Mouse (Mus musculus): ENCODE measurements at regions not wholly inside any gene's neighbourhood (a gene's known extent, or its start where the extent isn't known, plus 50 kb on each side); places are given as distances from the start of the nearest gene placed in this dataset.

DNA sequence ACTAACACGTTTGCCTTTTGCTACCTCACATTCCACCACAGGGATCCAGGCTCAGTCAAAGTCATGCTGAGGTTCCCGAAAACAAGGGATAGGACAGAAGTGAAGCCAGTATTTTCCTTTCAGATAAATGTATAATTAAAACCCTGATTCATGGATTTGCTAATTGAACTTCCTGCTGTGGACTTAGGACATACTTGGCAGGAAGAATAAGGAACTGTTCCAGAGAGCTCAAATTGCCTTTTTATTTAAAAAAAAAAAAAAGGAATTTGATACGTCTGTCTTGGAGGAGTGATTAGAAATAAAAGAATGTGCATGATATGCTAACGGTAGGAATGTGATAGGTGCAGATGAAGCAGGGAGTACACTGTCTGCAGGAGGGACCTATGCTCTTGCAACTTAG lies 181.7 kb downstream of the Rps29 start:
- Histone ChIP-seq H3K4me2 (ENCODE audit: low read depth, low read length) (no peak overlapping the region), H3K36me3 (ENCODE audit: control insufficient read depth, insufficient read depth, low read length) (no peaks in the 10 kb centered on the region), H3K9ac (ENCODE audit: low read depth, low read length) (no peak overlapping the region), H3K4me1 (ENCODE audit: control insufficient read depth, insufficient read depth, low read length) (0 out of 2 replicates have a peak, but pooled peaks cover 3% of the 10 kb centered on the region), H3K27ac (replicated peaks; ENCODE audit: low read depth, low read length) (no peak overlapping the region), H3K9me3 (ENCODE audit: control insufficient read depth, low read length) (no peaks in the 10 kb centered on the region), H3K27me3 (replicated peaks; ENCODE audit: control insufficient read depth, insufficient read depth, low read length) (no peaks in the 10 kb centered on the region), H3K4me3 (ENCODE audit: low read depth, low read length) (no peak overlapping the region)
- DNase-seq (ENCODE audit: low spot score) (peak; percentile 10), ATAC-seq (ENCODE audit: low read depth) (peak; percentile 62; the same call in 1 of the 2 replicates)
- 38% methylated on average over 4 of the region's 4 CpGs for WGBS

DNA sequence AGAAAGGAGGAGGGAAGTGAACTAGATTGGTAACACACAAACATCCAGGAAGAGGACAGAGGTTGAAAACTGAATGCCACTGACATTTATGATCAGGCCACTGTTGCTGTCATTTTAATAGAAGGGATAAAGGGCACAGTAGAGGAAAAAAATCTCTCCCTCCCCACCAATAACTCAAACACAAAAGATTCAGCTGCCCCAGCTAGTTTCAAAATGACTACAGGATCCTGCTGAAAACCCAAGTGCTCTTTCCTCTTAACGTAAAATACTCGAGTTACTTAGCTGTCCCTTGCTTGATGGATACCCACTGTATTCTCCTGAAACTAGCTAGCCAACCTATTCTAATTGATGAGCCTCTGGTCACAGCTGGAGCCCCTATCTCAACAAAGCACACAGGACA lies 211.7 kb downstream of the Rps29 start:
- DNase-seq (ENCODE audit: low spot score) (no peak), ATAC-seq (ENCODE audit: low read depth) (no peak)
- Histone ChIP-seq H3K27me3 (replicated peaks; ENCODE audit: control insufficient read depth, insufficient read depth, low read length) (no peaks in the 10 kb centered on the region), H3K9ac (ENCODE audit: low read depth, low read length) (no peak overlapping the region), H3K27ac (replicated peaks; ENCODE audit: low read depth, low read length) (no peak overlapping the region), H3K4me3 (ENCODE audit: low read depth, low read length) (no peak overlapping the region), H3K9me3 (ENCODE audit: control insufficient read depth, low read length) (no peaks in the 10 kb centered on the region), H3K36me3 (ENCODE audit: control insufficient read depth, insufficient read depth, low read length) (no peaks in the 10 kb centered on the region), H3K4me1 (ENCODE audit: control insufficient read depth, insufficient read depth, low read length) (no peaks in the 10 kb centered on the region), H3K4me2 (ENCODE audit: low read depth, low read length) (no peak overlapping the region)
- 83% methylated on average over 2 of the region's 2 CpGs for WGBS

DNA sequence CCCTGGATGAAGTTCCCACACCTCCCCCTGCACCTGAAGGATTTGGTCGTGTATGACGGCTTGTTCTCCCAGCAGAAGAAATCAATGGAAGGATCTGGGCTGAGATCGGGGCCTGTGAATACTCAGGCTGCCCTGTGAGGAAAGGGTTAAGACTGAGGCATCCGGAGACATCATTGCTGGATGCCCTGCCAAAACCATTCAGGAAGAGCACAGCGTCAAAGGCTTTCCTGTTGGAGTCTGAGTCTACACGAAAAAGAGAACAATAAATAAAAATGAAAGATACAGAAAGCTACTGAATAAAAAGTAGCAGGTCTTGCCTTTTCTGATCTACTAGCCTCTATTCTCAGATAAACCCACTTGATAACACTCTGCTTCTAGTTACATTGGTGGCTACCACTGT lies 248.4 kb downstream of the Rps29 start:
- no peaks in the 10 kb centered on the region for H3K27me3 ChIP-seq (replicated peaks; ENCODE audit: control insufficient read depth, insufficient read depth, low read length)
- no peak for ATAC-seq (ENCODE audit: low read depth)
- DNase-seq (ENCODE audit: low spot score): peak; percentile 45
- H3K9ac ChIP-seq (ENCODE audit: low read depth, low read length): no peak overlapping the region
- H3K36me3 ChIP-seq (ENCODE audit: control insufficient read depth, insufficient read depth, low read length): no peaks in the 10 kb centered on the region
- no peak overlapping the region for H3K27ac ChIP-seq (replicated peaks; ENCODE audit: low read depth, low read length)
- no peaks in the 10 kb centered on the region for H3K9me3 ChIP-seq (ENCODE audit: control insufficient read depth, low read length)
- WGBS: 19% methylated on average over 6 of the region's 6 CpGs
- H3K4me3 ChIP-seq (ENCODE audit: low read depth, low read length): no peak overlapping the region
- H3K4me1 ChIP-seq (ENCODE audit: control insufficient read depth, insufficient read depth, low read length): no peaks in the 10 kb centered on the region
- H3K4me2 ChIP-seq (ENCODE audit: low read depth, low read length): no peak overlapping the region

DNA sequence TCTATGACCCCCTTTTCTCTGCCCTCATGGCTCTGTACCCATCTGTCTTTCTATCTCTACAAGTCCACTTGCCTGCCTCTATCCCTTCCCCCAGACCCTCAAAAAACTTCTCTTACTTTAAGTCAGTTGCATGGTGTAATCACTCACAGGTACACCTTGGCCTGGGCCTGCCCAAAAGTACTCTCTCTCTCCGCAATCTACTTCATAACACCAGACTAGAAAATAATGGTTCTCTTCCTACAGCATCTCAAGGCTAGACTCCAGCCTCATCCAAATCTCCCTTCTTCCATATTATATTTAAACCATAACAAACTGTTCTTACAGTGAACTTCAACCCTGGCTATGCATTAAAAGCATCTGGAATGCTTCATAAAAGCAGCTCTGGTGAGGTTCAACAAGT lies 254.2 kb downstream of the Rps29 start:
- no peaks in the 10 kb centered on the region for H3K4me1 ChIP-seq (ENCODE audit: control insufficient read depth, insufficient read depth, low read length)
- no peak overlapping the region for H3K9ac ChIP-seq (ENCODE audit: low read depth, low read length)
- no peak overlapping the region for H3K4me3 ChIP-seq (ENCODE audit: low read depth, low read length)
- no peaks in the 10 kb centered on the region for H3K36me3 ChIP-seq (ENCODE audit: control insufficient read depth, insufficient read depth, low read length)
- no peaks in the 10 kb centered on the region for H3K9me3 ChIP-seq (ENCODE audit: control insufficient read depth, low read length)
- 88% methylated on average over 1 of the region's 1 CpGs for WGBS
- no peaks in the 10 kb centered on the region for H3K27me3 ChIP-seq (replicated peaks; ENCODE audit: control insufficient read depth, insufficient read depth, low read length)
- no peak overlapping the region for H3K4me2 ChIP-seq (ENCODE audit: low read depth, low read length)
- no peak overlapping the region for H3K27ac ChIP-seq (replicated peaks; ENCODE audit: low read depth, low read length)
- ATAC-seq (ENCODE audit: low read depth) (no peak), DNase-seq (ENCODE audit: low spot score) (no peak)

DNA sequence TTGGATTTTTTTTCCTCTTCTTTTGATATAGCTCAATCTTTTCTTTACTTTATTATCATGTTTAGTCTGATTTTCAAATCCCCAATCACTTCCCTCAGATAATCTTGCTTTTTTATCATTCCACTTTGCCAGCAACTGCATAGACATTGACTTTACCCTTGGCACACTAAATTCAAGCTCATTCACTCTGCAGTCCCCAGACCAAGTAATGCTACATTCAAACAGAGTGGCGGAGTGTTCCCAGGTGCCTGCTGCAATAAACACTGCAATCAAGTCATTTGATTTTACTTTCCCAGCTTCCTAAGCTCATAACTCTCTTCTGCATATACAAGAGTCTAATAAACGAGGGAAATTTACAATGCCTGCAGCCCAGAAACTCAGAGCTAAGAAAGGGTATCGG lies 269.8 kb downstream of the Rps29 start:
- DNase-seq (ENCODE audit: low spot score): no peak
- Histone ChIP-seq H3K9me3 (ENCODE audit: control insufficient read depth, low read length) (no peaks in the 10 kb centered on the region), H3K4me3 (ENCODE audit: low read depth, low read length) (no peak overlapping the region), H3K9ac (ENCODE audit: low read depth, low read length) (no peak overlapping the region), H3K27me3 (replicated peaks; ENCODE audit: control insufficient read depth, insufficient read depth, low read length) (no peaks in the 10 kb centered on the region), H3K27ac (replicated peaks; ENCODE audit: low read depth, low read length) (no peak overlapping the region), H3K4me1 (ENCODE audit: control insufficient read depth, insufficient read depth, low read length) (no peaks in the 10 kb centered on the region), H3K4me2 (ENCODE audit: low read depth, low read length) (no peak overlapping the region), H3K36me3 (ENCODE audit: control insufficient read depth, insufficient read depth, low read length) (no peaks in the 10 kb centered on the region)
- 74% methylated on average over 3 of the region's 3 CpGs for WGBS
- ATAC-seq (ENCODE audit: low read depth): no peak

DNA sequence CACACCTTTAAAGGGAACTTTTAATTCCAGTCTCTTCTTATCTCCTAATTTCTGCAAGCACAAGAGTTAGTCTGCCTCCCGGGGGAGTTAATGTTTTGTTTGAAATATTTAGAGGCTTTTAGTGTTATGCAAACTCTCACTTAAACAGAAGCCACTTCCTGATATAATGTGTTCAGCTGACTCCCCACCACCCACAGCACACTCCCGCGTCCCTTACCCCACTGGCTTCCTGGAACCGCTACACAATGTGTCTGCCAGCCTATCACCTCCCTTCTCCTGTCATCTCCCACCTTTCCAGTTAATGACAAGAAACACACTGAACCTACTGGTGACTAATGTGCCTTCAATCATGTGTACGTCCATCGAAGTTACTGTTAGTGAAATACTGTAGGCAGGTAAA lies 276.5 kb downstream of the Rps29 start:
- Histone ChIP-seq H3K4me1 (ENCODE audit: control insufficient read depth, insufficient read depth, low read length) (no peaks in the 10 kb centered on the region), H3K9me3 (ENCODE audit: control insufficient read depth, low read length) (no peaks in the 10 kb centered on the region), H3K27me3 (replicated peaks; ENCODE audit: control insufficient read depth, insufficient read depth, low read length) (no peaks in the 10 kb centered on the region), H3K27ac (replicated peaks; ENCODE audit: low read depth, low read length) (no peak overlapping the region), H3K9ac (ENCODE audit: low read depth, low read length) (no peak overlapping the region), H3K4me3 (ENCODE audit: low read depth, low read length) (no peak overlapping the region), H3K4me2 (ENCODE audit: low read depth, low read length) (no peak overlapping the region), H3K36me3 (ENCODE audit: control insufficient read depth, insufficient read depth, low read length) (no peaks in the 10 kb centered on the region)
- ATAC-seq (ENCODE audit: low read depth) (no peak), DNase-seq (ENCODE audit: low spot score) (no peak)
- WGBS: 78% methylated on average over 6 of the region's 6 CpGs

DNA sequence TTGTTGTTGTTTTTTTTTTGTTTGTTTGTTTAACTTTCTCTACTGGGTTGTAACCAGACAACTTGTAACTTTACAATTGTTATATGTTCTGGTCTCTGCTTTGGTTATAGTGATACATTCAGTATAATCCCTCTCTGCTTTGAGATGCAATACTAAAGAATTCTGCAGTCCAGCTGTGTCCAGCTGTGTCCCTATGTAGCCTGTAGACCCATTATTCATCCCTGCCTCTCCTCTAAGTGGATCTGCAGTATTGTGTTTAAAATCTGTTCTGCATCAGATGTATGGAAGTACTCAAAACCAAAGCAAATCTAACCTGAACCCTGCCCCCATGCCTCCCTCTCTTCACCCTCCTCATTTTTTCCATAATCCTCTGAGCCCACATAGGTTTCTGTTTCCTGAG lies 279.6 kb downstream of the Rps29 start:
- DNase-seq (ENCODE audit: low spot score) (no peak), ATAC-seq (ENCODE audit: low read depth) (no peak)
- no peaks in the 10 kb centered on the region for H3K4me1 ChIP-seq (ENCODE audit: control insufficient read depth, insufficient read depth, low read length)
- no peaks in the 10 kb centered on the region for H3K27me3 ChIP-seq (replicated peaks; ENCODE audit: control insufficient read depth, insufficient read depth, low read length)
- H3K4me3 ChIP-seq (ENCODE audit: low read depth, low read length): no peak overlapping the region
- no peaks in the 10 kb centered on the region for H3K9me3 ChIP-seq (ENCODE audit: control insufficient read depth, low read length)
- H3K36me3 ChIP-seq (ENCODE audit: control insufficient read depth, insufficient read depth, low read length): no peaks in the 10 kb centered on the region
- H3K27ac ChIP-seq (replicated peaks; ENCODE audit: low read depth, low read length): no peak overlapping the region
- H3K9ac ChIP-seq (ENCODE audit: low read depth, low read length): no peak overlapping the region
- no peak overlapping the region for H3K4me2 ChIP-seq (ENCODE audit: low read depth, low read length)

DNA sequence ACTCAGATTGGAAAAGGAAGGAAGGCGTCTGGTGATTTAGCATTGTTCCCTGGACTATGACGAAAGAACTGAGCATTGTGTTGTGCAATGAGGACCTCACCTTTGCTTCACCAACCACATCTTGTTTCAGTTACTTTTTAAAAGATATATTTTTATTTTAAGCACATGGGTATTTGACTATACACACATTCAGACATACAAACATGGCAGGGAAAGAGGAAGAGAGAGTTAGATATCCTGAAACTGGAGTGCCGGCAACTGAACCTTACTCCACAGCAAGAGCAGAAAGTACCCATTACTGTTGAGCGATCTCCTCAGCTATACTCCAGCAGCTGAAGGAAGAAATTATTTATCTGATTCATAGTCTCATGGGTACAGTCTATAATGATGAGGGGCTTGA lies 287.7 kb downstream of the Rps29 start:
- H3K9me3 ChIP-seq (ENCODE audit: control insufficient read depth, low read length): no peaks in the 10 kb centered on the region
- no peak overlapping the region for H3K9ac ChIP-seq (ENCODE audit: low read depth, low read length)
- no peaks in the 10 kb centered on the region for H3K36me3 ChIP-seq (ENCODE audit: control insufficient read depth, insufficient read depth, low read length)
- H3K4me2 ChIP-seq (ENCODE audit: low read depth, low read length): no peak overlapping the region
- H3K27ac ChIP-seq (replicated peaks; ENCODE audit: low read depth, low read length): no peak overlapping the region
- no peaks in the 10 kb centered on the region for H3K4me1 ChIP-seq (ENCODE audit: control insufficient read depth, insufficient read depth, low read length)
- 86% methylated on average over 4 of the region's 4 CpGs for WGBS
- DNase-seq (ENCODE audit: low spot score) (no peak), ATAC-seq (ENCODE audit: low read depth) (no peak)
- H3K27me3 ChIP-seq (replicated peaks; ENCODE audit: control insufficient read depth, insufficient read depth, low read length): no peaks in the 10 kb centered on the region
- no peak overlapping the region for H3K4me3 ChIP-seq (ENCODE audit: low read depth, low read length)

DNA sequence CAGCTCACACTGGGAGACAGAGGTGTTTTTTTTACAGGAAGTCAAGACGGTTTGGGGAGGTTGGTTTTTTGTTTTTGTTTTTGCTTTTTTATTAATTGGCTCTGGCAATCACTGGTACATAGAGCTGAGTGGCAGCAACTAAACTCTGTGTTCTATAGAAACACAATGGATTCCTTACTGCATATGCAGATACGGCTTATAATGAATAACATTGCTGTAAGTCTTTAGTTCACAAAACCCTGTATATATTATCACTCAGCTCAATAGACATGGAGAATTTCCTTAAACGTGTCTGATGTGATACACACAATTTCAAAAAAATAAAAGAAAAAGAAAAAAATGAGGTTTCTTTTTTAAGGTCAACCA lies 296.0 kb downstream of the Rps29 start:
- DNase-seq (ENCODE audit: low spot score) (no peak), ATAC-seq (ENCODE audit: low read depth) (no peak)
- H3K4me2 ChIP-seq (ENCODE audit: low read depth, low read length): no peak overlapping the region
- H3K4me1 ChIP-seq (ENCODE audit: control insufficient read depth, insufficient read depth, low read length): no peaks in the 10 kb centered on the region
- no peak overlapping the region for H3K27ac ChIP-seq (replicated peaks; ENCODE audit: low read depth, low read length)
- WGBS: 73% methylated on average over 3 of the region's 3 CpGs
- no peaks in the 10 kb centered on the region for H3K27me3 ChIP-seq (replicated peaks; ENCODE audit: control insufficient read depth, insufficient read depth, low read length)
- no peak overlapping the region for H3K4me3 ChIP-seq (ENCODE audit: low read depth, low read length)
- no peaks in the 10 kb centered on the region for H3K36me3 ChIP-seq (ENCODE audit: control insufficient read depth, insufficient read depth, low read length)
- no peaks in the 10 kb centered on the region for H3K9me3 ChIP-seq (ENCODE audit: control insufficient read depth, low read length)
- H3K9ac ChIP-seq (ENCODE audit: low read depth, low read length): no peak overlapping the region
